8 mouse cellular contexts compared by ENCODE assay signal in genomic region chr11:72266207-72266959, GRCm38 (mm10). TPM values are rescaled to one million over a fixed set of nuclear protein-coding genes. Genes with fewer than 3 reads are reported as not detected.
DNase-seq lines count a peak whose midpoint lies in the region; ATAC-seq and TF ChIP-seq lines count a peak whose summit lies in the region.

No protein-coding gene starts in this region.

- H3K9ac ChIP-seq in limb, embryonic 12.5 days (replicated peaks), result peak overlapping the region; percentile 54
- peak overlapping the region; percentile 55 for H3K9ac ChIP-seq in midbrain, embryonic 13.5 days (replicated peaks)

- 2% methylated on average over 46 of the region's 46 CpGs for WGBS in kidney, adult 2 months
- 1% methylated on average over 46 of the region's 46 CpGs for WGBS in limb, embryonic 12.5 days
- 1% methylated on average over 46 of the region's 46 CpGs for WGBS in midbrain, embryonic 13.5 days

- peak overlapping the region; percentile 33 for H3K4me3 ChIP-seq in kidney, adult 2 months (ENCODE audit: insufficient read depth, low read depth, low read length)
- H3K4me3 ChIP-seq in limb, embryonic 12.5 days (replicated peaks), result peak overlapping the region; percentile 42
- peak overlapping the region; percentile 45 for H3K4me3 ChIP-seq in midbrain, embryonic 13.5 days (replicated peaks)

- peak; percentile 17 to 45 for DNase-seq in lung, adult 18-20 months
- no peak for DNase-seq in lung, postnatal 25 days (ENCODE audit: low spot score)
- peak; percentile 70 for DNase-seq in embryo, embryonic 9.5 days (ENCODE audit: extremely low spot score)
- DNase-seq in heart, adult 8-10 months (ENCODE audit: low spot score), result peak; percentile 7
- DNase-seq in kidney, adult 2 months, result peak; percentile 75
- peak; percentile 41 for DNase-seq in splenic B cell, adult 2 months (ENCODE audit: low read depth, low spot score)

- no peaks in the 10 kb centered on the region for H3K27me3 ChIP-seq in kidney, adult 2 months (replicated peaks; ENCODE audit: control insufficient read depth, insufficient read depth, low read length)
- peaks cover 61% of the 10 kb centered on the region for H3K27me3 ChIP-seq in limb, embryonic 12.5 days
- H3K27me3 ChIP-seq in midbrain, embryonic 13.5 days, result peaks cover 52% of the 10 kb centered on the region
- no peaks in the 10 kb centered on the region for H3K27me3 ChIP-seq in splenic B cell, adult 2 months (ENCODE audit: control insufficient read depth, insufficient read depth, low read length, poor library complexity, severe bottlenecking)

- no peaks in the 10 kb centered on the region for H3K9me3 ChIP-seq in limb, embryonic 12.5 days
- no peaks in the 10 kb centered on the region for H3K9me3 ChIP-seq in midbrain, embryonic 13.5 days

- no peak overlapping the region for H3K27ac ChIP-seq in kidney, adult 2 months (ENCODE audit: insufficient read depth, low read depth, low read length)
- no peak overlapping the region for H3K27ac ChIP-seq in limb, embryonic 12.5 days
- no peak overlapping the region for H3K27ac ChIP-seq in midbrain, embryonic 13.5 days

- peak; percentile 51 for TF ChIP-seq CTCF in kidney, adult 2 months (conservative IDR thresholded peaks at IDR 0.05; ENCODE audit: insufficient read depth, insufficient read length, low read depth, low read length)

- H3K4me1 ChIP-seq in kidney, adult 2 months (ENCODE audit: control insufficient read depth, insufficient read depth, low read length), result no peaks in the 10 kb centered on the region; the same call in 1 of the 2 replicates
- H3K4me1 ChIP-seq in limb, embryonic 12.5 days (replicated peaks), result peaks cover 13% of the 10 kb centered on the region
- H3K4me1 ChIP-seq in midbrain, embryonic 13.5 days (replicated peaks), result peaks cover 21% of the 10 kb centered on the region

- no peak for TF ChIP-seq POLR2A in kidney, adult 2 months (IDR thresholded peaks at IDR 0.05; ENCODE audit: low read depth, low read length)

- peak overlapping the region; percentile 68 for H3K4me2 ChIP-seq in limb, embryonic 12.5 days
- peak overlapping the region; percentile 83 for H3K4me2 ChIP-seq in midbrain, embryonic 13.5 days (replicated peaks)

- ATAC-seq in limb, embryonic 12.5 days (ENCODE audit: insufficient number of reproducible peaks, insufficient read depth, low FRiP score, low TSS enrichment, low read depth), result peak; percentile 75
- peak; percentile 92 for ATAC-seq in midbrain, embryonic 13.5 days

- no peaks in the 10 kb centered on the region for H3K36me3 ChIP-seq in kidney, adult 2 months (ENCODE audit: control insufficient read depth, insufficient read depth, low read length)
- no peaks in the 10 kb centered on the region for H3K36me3 ChIP-seq in limb, embryonic 12.5 days
- H3K36me3 ChIP-seq in midbrain, embryonic 13.5 days, result no peaks in the 10 kb centered on the region
- no peaks in the 10 kb centered on the region for H3K36me3 ChIP-seq in splenic B cell, adult 2 months (ENCODE audit: control insufficient read depth, insufficient read depth, low read length, poor library complexity, severe bottlenecking)

RNA-seq across cellular contexts. Expression of gene Slc13a5, which starts 0.6 kb away (rescaled TPM):
- not detected for total RNA-seq in heart, adult 8-10 months (2022)
- 0.16 and 0.27 TPM in 2 replicates for polyA plus RNA-seq in kidney, adult 2 months (2012; rRNA removed)
- 0.27 TPM in 1 of 2 replicates, not detected in the other for polyA plus RNA-seq in limb, embryonic 12.5 days (2016; fragmentation: Nextera tagmentation; extraction: Ambion mirVana)
- 0.69 and 0.93 TPM in 2 replicates for polyA plus RNA-seq in midbrain, embryonic 13.5 days (2015; fragmentation: Nextera tagmentation; extraction: Ambion mirVana)

RNA-seq across cellular contexts. Expression of gene Xaf1, which starts 35.0 kb away (rescaled TPM):
- 10 to 100 TPM in 1 of 4 experiments, 1 to 10 TPM in 3; 9.1 to 11.5 (median 9.2) TPM for total RNA-seq in heart, adult 8-10 months (2022)
- polyA plus RNA-seq in kidney, adult 2 months (2012; rRNA removed), result 18.7 and 23.9 TPM in 2 replicates
- 1.6 and 1.9 TPM in 2 replicates for polyA plus RNA-seq in limb, embryonic 12.5 days (2016; fragmentation: Nextera tagmentation; extraction: Ambion mirVana)
- polyA plus RNA-seq in midbrain, embryonic 13.5 days (2015; fragmentation: Nextera tagmentation; extraction: Ambion mirVana), result 1.6 and 1.9 TPM in 2 replicates

RNA-seq across cellular contexts. Expression of gene Fbxo39, which starts 47.9 kb away (rescaled TPM):
- total RNA-seq in heart, adult 8-10 months (2022), result not detected
- 0.07 and 0.11 TPM in 2 replicates for polyA plus RNA-seq in kidney, adult 2 months (2012; rRNA removed)
- polyA plus RNA-seq in limb, embryonic 12.5 days (2016; fragmentation: Nextera tagmentation; extraction: Ambion mirVana), result not detected in 2 replicates
- not detected in 2 replicates for polyA plus RNA-seq in midbrain, embryonic 13.5 days (2015; fragmentation: Nextera tagmentation; extraction: Ambion mirVana)

RNA-seq across cellular contexts. Expression of gene Med31, which starts 51.0 kb away (rescaled TPM):
- 10 to 100 TPM in 1 of 4 experiments, 1 to 10 TPM in 3; 8.8 to 11.5 (median 9.6) TPM for total RNA-seq in heart, adult 8-10 months (2022)
- polyA plus RNA-seq in kidney, adult 2 months (2012; rRNA removed), result 8.3 and 9.4 TPM in 2 replicates
- 48.2 and 48.8 TPM in 2 replicates for polyA plus RNA-seq in limb, embryonic 12.5 days (2016; fragmentation: Nextera tagmentation; extraction: Ambion mirVana)
- polyA plus RNA-seq in midbrain, embryonic 13.5 days (2015; fragmentation: Nextera tagmentation; extraction: Ambion mirVana), result 66.7 and 72.9 TPM in 2 replicates

RNA-seq across cellular contexts. Expression of gene Txndc17, which starts 59.0 kb away (rescaled TPM):
- total RNA-seq in heart, adult 8-10 months (2022), result 10 to 100 TPM; 33.8 to 49.9 (median 41.5) TPM
- polyA plus RNA-seq in kidney, adult 2 months (2012; rRNA removed), result 125 and 149 TPM in 2 replicates
- 200 and 201 TPM in 2 replicates for polyA plus RNA-seq in limb, embryonic 12.5 days (2016; fragmentation: Nextera tagmentation; extraction: Ambion mirVana)
- polyA plus RNA-seq in midbrain, embryonic 13.5 days (2015; fragmentation: Nextera tagmentation; extraction: Ambion mirVana), result 152 and 160 TPM in 2 replicates
